Mouse (Mus musculus): ENCODE measurements around the gene Chst15. TPM values are rescaled to one million over a fixed set of nuclear protein-coding genes. Genes with fewer than 3 reads are reported as not detected.

Chst15 gene
- polyA plus RNA-seq, 1 experiment from 2014 or later: 21.2 TPM

DNA sequence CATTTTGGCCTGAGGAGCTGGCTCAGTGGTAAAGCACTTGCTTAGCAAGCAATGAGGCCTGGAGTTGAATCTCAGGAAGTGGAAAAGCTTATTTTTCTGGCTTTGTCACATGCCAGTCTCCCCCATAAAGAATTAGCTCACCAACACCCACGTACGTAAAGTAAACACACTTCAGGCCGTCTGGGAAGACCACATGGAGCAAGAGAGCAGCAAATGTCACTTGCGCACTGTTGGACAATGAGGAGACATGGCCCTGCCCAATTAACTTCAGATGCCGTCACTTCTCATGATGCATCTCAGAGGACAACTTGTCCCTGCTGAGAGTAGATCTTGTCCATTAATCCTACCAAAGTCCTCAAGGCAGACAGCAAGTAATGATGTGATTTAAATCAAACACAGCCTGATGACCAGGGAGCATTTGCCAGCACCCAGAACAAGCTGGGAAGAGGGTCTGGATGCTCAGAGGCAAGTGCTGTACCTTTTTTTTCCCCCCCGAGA, 32.1 kb upstream of the Chst15 start:
- Histone ChIP-seq H3K9me3 (no peaks in the 10 kb centered on the region), H3K36me3 (no peaks in the 10 kb centered on the region), H3K4me3 (replicated peaks) (no peak overlapping the region), H3K27ac (no peak overlapping the region), H3K4me2 (no peak overlapping the region), H3K9ac (replicated peaks) (no peak overlapping the region), H3K27me3 (peaks cover 2% of the 10 kb centered on the region; the same call in 1 of the 2 replicates), H3K4me1 (replicated peaks) (0 out of 2 replicates have a peak, but pooled peaks cover 5% of the 10 kb centered on the region)
- WGBS: 65% methylated on average over 6 of the region's 6 CpGs
- ATAC-seq (ENCODE audit: insufficient number of reproducible peaks, insufficient read depth, low FRiP score, low TSS enrichment, low read depth): no peak

DNA sequence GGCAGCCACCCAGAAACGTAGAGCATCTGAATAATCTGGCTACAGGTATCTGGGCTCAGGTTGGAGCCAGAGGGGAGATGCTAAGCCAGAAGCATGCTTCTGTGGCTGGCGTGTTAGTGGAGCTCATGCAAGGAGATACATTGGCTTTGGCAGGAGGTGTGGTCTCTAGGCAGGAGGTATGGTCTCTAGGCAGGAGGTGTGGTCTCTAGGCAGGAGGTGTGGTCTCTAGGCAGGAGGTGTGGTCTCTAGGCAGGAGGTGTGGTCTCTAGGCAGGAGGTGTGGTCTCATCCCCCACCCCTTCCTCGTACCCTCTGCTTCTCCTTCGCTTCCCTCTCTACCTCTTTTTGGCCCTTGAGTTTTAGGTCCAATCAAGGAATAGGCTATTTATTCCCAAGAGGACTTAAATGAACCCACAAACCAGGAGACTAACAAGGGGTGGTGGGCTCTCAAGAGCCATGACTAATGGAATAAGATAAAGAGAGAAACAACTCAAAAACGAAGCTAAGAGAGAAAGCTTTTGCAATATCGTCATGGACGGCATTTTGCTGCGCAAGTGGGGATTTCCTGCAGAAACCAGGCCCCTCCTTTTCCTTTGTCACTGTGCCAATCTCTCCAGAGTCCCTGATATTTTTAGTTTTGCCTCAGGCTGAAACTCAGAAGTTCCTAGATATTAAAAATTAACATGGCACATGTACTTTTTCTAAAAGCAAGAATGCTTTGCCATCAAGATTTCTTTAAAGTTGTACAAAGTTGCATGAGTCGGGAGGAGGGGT, 30.4 kb upstream of the Chst15 start:
- WGBS: 87% methylated on average over 9 of the region's 9 CpGs

DNA sequence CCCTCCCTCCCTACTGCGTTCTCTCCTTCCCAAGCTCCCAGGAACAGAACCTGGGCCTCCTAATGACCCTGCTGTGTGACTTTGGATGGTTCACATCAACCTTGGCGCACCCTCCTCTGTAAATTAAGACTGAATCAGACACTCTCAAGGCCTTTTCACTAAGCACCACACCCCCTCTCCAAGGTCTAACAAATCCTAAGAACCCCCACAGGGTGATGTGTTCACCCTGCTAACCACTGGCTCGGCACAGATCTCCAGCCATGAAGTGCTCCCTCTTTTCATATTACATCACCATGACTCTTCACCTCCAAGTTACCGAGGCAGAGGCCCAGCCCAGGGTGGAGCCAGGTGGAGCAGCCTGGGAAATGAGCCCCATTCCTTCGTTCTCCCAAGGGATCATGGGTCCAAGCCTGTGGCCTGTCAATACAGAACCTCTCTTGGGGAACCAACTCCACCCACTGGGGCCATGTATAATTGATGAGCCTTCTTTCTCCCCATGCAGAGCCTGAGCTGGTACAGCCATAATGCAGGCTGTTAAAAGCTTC, 28.6 kb upstream of the Chst15 start:
- no peak overlapping the region for H3K9ac ChIP-seq (replicated peaks)
- no peak for ATAC-seq (ENCODE audit: insufficient number of reproducible peaks, insufficient read depth, low FRiP score, low TSS enrichment, low read depth)
- no peak overlapping the region for H3K27ac ChIP-seq
- WGBS: 71% methylated on average over 5 of the region's 5 CpGs
- H3K27me3 ChIP-seq: no peaks in the 10 kb centered on the region
- no peaks in the 10 kb centered on the region for H3K4me1 ChIP-seq (replicated peaks)
- no peak overlapping the region for H3K4me3 ChIP-seq (replicated peaks)
- H3K4me2 ChIP-seq: no peak overlapping the region
- no peaks in the 10 kb centered on the region for H3K9me3 ChIP-seq
- H3K36me3 ChIP-seq: no peaks in the 10 kb centered on the region

More for the DNA sequence above, 30.4 kb upstream of the Chst15 start:
- Histone ChIP-seq H3K27ac (no peak overlapping the region), H3K9ac (replicated peaks) (no peak overlapping the region), H3K9me3 (no peaks in the 10 kb centered on the region), H3K4me1 (replicated peaks) (0 out of 2 replicates have a peak, but pooled peaks cover 5% of the 10 kb centered on the region), H3K27me3 (no peaks in the 10 kb centered on the region), H3K36me3 (no peaks in the 10 kb centered on the region), H3K4me3 (replicated peaks) (no peak overlapping the region), H3K4me2 (no peak overlapping the region)
- ATAC-seq (ENCODE audit: insufficient number of reproducible peaks, insufficient read depth, low FRiP score, low TSS enrichment, low read depth): no peak

DNA sequence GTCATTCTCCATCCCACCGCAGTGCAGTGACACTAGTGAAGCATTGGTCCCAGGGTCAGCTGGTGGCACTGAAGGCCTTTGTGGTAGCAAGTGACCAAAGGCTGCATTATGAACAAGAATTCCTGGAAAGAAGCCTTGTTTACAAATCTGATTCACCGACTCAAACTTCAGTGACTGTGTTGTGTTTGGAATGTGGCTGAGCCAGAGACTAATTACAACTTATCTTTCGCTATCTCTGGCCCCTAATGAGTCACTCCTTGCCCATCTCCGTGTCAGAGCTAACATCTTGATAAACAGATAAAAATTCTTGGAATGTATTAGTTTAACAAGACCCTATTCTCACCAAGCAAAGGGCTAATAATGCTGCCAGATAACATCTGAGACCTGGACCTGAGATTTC, 27.6 kb upstream of the Chst15 start:
- no peak overlapping the region for H3K27ac ChIP-seq
- 50% methylated on average over 4 of the region's 4 CpGs for WGBS
- H3K36me3 ChIP-seq: no peaks in the 10 kb centered on the region
- no peak for ATAC-seq (ENCODE audit: insufficient number of reproducible peaks, insufficient read depth, low FRiP score, low TSS enrichment, low read depth)
- no peaks in the 10 kb centered on the region for H3K27me3 ChIP-seq
- H3K4me3 ChIP-seq (replicated peaks): no peak overlapping the region
- no peaks in the 10 kb centered on the region for H3K9me3 ChIP-seq
- no peaks in the 10 kb centered on the region for H3K4me1 ChIP-seq (replicated peaks)
- H3K4me2 ChIP-seq: no peak overlapping the region
- H3K9ac ChIP-seq (replicated peaks): no peak overlapping the region

DNA sequence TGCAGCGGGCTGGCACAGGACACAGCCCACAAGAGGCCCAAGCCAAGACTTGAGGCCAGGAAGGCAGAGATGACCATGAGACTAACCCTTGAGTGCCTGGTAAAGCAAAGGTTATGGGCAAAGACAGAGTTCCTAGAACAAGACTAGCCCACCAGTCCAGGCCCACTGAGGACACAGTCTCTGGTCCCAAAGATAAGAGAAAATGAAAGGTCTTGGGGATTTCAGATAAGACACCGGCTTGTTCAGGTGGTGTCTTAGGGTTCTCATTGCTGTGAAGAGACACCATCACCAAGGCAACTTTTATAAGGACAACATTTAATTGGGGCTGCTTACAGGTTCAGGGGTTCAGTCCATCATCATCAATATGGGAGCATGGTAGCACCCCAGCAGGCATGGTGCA, 26.9 kb upstream of the Chst15 start:
- Histone ChIP-seq H3K4me3 (replicated peaks) (no peak overlapping the region), H3K36me3 (no peaks in the 10 kb centered on the region), H3K9ac (replicated peaks) (no peak overlapping the region), H3K27ac (no peak overlapping the region), H3K4me1 (replicated peaks) (no peaks in the 10 kb centered on the region), H3K27me3 (no peaks in the 10 kb centered on the region), H3K9me3 (no peaks in the 10 kb centered on the region), H3K4me2 (no peak overlapping the region)
- no peak for ATAC-seq (ENCODE audit: insufficient number of reproducible peaks, insufficient read depth, low FRiP score, low TSS enrichment, low read depth)
- WGBS: 87% methylated on average over 2 of the region's 2 CpGs

DNA sequence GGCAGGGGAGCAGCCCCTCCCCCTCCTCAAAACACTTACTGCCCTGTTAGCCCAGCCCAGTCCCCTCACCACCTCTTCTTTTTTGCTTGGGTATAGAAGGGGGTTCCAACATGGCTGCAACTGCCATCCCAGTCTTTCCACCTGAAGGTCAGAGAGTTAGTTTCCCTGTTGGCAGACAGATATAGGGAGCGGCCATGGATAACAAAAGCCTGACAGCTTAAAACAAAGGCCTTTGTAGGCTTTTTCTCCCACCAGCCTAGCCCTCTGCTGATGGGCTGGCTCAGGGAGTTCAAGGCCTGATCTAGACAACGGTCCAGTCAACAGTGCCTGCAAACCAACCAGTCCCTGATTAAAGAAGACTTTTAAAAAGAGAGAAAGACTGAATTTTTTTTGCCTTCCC, 26.1 kb upstream of the Chst15 start:
- WGBS: 93% methylated on average over 2 of the region's 2 CpGs
- no peak for ATAC-seq (ENCODE audit: insufficient number of reproducible peaks, insufficient read depth, low FRiP score, low TSS enrichment, low read depth)
- Histone ChIP-seq H3K9me3 (no peaks in the 10 kb centered on the region), H3K36me3 (no peaks in the 10 kb centered on the region), H3K9ac (replicated peaks) (no peak overlapping the region), H3K4me2 (no peak overlapping the region), H3K27ac (no peak overlapping the region), H3K27me3 (no peaks in the 10 kb centered on the region), H3K4me1 (replicated peaks) (0 out of 2 replicates have a peak, but pooled peaks cover 3% of the 10 kb centered on the region), H3K4me3 (replicated peaks) (no peak overlapping the region)

DNA sequence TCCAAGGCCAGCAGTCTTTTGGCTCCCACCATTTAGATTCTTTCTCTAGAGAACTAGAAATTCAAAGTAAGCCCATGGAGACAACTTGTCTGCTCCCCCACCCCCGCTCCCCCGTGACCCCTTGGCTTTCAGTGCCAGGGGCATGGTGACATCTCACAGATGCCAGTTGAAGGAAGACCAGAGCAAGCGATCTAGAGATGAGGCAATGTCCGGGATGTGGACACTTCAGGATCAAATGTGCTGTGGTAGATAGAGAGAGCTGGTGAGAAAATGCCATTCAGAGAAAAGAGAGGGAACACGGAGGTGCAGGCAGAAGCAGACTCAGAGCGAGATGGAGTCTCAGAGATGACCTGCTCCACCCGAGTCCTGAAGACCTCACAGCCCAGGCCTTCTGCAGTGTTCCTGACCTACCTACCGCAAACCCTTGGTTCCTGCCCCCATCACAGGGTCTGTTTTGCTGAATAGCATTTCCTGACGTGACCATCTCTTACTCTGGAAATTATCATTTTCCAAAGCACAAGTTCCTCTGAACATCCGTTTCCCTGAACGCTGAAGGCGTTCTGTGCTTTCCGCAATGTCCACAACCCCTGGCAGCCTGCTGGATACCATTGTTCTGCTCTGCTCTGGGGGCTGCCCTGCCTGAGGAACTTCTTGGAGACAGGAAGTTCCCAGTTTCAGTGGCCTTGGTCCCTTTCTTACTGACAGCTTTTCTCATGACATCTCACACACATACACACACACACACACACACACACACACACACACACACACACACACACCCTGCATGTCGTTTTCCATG, 22.2 kb upstream of the Chst15 start:
- Histone ChIP-seq H3K4me3 (replicated peaks) (no peak overlapping the region), H3K27ac (0 out of 2 replicates have a peak overlapping the region, but pooled peaks have one; percentile 9), H3K36me3 (no peaks in the 10 kb centered on the region), H3K27me3 (no peaks in the 10 kb centered on the region), H3K4me1 (replicated peaks) (peaks cover 16% of the 10 kb centered on the region), H3K4me2 (no peak overlapping the region), H3K9me3 (peaks cover 6% of the 10 kb centered on the region; the same call in 1 of the 2 replicates), H3K9ac (replicated peaks) (no peak overlapping the region)
- WGBS: 82% methylated on average over 14 of the region's 14 CpGs
- ATAC-seq (ENCODE audit: insufficient number of reproducible peaks, insufficient read depth, low FRiP score, low TSS enrichment, low read depth): no peak

DNA sequence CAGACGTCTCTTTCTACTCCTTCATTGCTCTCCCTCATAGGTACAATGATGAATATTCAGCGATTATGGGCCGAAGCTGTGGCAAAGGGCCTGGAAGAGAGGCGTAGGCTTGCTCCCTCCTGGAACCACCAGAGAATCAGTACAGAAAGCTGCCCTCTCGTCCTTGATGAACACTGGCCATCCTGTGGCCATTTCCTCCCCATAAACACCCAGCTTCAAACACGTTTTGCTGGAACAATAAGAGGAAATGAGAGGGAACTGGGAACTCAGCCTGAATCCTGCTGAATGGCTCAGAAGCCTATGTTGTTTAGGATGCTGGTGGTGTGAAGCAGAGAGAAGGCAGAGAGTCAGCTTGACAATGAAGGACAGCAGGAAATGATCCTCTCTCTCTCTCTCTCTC, 21.3 kb upstream of the Chst15 start:
- H3K9me3 ChIP-seq: peaks cover 6% of the 10 kb centered on the region; the same call in 1 of the 2 replicates
- H3K4me2 ChIP-seq: no peak overlapping the region
- no peak overlapping the region for H3K9ac ChIP-seq (replicated peaks)
- H3K27me3 ChIP-seq: no peaks in the 10 kb centered on the region
- H3K27ac ChIP-seq: 0 out of 2 replicates have a peak overlapping the region, but pooled peaks have one; percentile 26
- no peak for ATAC-seq (ENCODE audit: insufficient number of reproducible peaks, insufficient read depth, low FRiP score, low TSS enrichment, low read depth)
- H3K4me1 ChIP-seq (replicated peaks): peaks cover 16% of the 10 kb centered on the region
- no peaks in the 10 kb centered on the region for H3K36me3 ChIP-seq
- WGBS: 63% methylated on average over 6 of the region's 6 CpGs
- no peak overlapping the region for H3K4me3 ChIP-seq (replicated peaks)

DNA sequence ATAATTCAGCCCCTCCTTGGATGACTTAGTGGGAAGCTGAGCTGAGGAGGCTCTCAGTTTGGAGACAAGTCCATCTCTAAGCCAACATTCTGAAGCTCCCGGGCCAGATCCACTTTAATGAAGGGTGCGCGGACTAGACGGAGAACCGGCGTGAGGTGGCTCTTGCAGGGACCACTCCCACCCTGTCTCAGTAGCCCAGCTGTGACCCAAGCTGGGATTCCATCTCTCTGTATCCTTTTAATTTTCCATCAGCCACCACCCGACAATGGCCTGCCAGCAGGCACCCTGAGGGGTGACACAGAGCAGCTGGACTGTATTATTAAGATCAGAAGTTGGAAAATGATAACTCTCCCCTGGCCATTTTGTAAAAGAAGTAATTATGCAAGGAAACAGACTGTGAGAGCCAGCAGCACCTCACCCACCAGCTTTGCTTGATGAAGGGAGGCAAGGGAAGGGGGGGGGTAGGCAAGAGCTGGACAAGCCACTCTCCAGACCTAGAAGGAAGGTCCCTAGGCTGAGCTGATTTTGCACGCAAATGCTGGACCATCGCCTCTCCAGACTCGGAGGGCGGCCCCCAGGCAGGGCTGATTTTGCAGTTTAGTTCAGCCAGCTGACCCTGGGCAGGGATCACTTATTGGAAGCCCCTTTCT, 20.4 kb upstream of the Chst15 start:
- H3K9ac ChIP-seq (replicated peaks): no peak overlapping the region
- no peak for ATAC-seq (ENCODE audit: insufficient number of reproducible peaks, insufficient read depth, low FRiP score, low TSS enrichment, low read depth)
- WGBS: 75% methylated on average over 11 of the region's 11 CpGs
- no peaks in the 10 kb centered on the region for H3K27me3 ChIP-seq
- no peak overlapping the region for H3K4me3 ChIP-seq (replicated peaks)
- H3K27ac ChIP-seq: no peak overlapping the region
- no peak overlapping the region for H3K4me2 ChIP-seq
- peaks cover 23% of the 10 kb centered on the region for H3K4me1 ChIP-seq (replicated peaks)
- no peaks in the 10 kb centered on the region for H3K36me3 ChIP-seq
- peaks cover 6% of the 10 kb centered on the region; the same call in 1 of the 2 replicates for H3K9me3 ChIP-seq

DNA sequence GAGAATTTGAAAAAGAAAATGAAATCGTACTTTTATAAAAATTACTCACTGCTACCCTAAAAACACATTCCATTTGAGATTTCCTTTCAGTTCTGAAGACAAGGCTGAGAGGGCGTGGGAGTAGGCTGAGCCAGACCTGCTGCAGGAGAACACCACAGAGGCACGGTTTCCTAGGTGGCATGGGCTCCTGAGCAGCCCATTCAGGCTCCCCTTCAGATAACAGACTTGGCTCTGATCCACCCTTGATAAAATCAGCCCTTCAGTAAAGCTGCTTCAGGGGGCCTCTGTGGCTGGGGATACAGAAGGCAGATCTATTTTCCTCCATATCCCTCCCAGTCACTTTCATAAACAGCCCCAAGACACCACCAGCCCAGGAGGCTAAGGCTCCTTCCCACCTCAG, 19.8 kb upstream of the Chst15 start:
- H3K4me1 ChIP-seq (replicated peaks): peaks cover 28% of the 10 kb centered on the region
- no peak overlapping the region for H3K27ac ChIP-seq
- 63% methylated on average over 3 of the region's 3 CpGs for WGBS
- peaks cover 6% of the 10 kb centered on the region; the same call in 1 of the 2 replicates for H3K9me3 ChIP-seq
- no peak overlapping the region for H3K4me3 ChIP-seq (replicated peaks)
- no peaks in the 10 kb centered on the region for H3K27me3 ChIP-seq
- no peak for ATAC-seq (ENCODE audit: insufficient number of reproducible peaks, insufficient read depth, low FRiP score, low TSS enrichment, low read depth)
- no peak overlapping the region for H3K9ac ChIP-seq (replicated peaks)
- H3K36me3 ChIP-seq: no peaks in the 10 kb centered on the region
- no peak overlapping the region for H3K4me2 ChIP-seq

DNA sequence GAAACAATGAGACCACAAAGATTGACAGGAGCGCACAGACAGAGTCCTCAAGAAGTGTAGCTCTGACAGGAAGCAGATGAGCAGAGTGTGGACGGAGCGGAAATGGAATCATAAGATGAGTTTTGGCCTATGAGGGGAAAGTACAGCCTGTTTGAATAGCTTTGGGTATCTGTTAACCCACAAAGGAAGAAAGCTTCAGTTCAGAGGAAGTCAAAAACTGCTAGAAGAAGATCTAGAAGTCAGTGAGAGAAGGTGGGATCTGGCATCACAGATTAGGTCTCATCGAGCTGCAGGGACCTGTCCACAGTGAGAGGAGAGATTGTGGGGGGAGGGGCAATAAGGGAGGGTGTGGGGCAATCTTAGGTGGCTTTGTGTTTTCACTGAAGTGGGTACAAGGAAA, 18.3 kb upstream of the Chst15 start:
- WGBS: 89% methylated on average over 4 of the region's 4 CpGs
- Histone ChIP-seq H3K27ac (no peak overlapping the region), H3K27me3 (no peaks in the 10 kb centered on the region), H3K4me2 (no peak overlapping the region), H3K9me3 (peaks cover 6% of the 10 kb centered on the region; the same call in 1 of the 2 replicates), H3K36me3 (no peaks in the 10 kb centered on the region), H3K4me1 (replicated peaks) (peaks cover 36% of the 10 kb centered on the region), H3K4me3 (replicated peaks) (no peak overlapping the region), H3K9ac (replicated peaks) (no peak overlapping the region)
- no peak for ATAC-seq (ENCODE audit: insufficient number of reproducible peaks, insufficient read depth, low FRiP score, low TSS enrichment, low read depth)
